Mouse (Mus musculus): ENCODE results near the gene D8Ertd738e.

D8Ertd738e gene

DNA sequence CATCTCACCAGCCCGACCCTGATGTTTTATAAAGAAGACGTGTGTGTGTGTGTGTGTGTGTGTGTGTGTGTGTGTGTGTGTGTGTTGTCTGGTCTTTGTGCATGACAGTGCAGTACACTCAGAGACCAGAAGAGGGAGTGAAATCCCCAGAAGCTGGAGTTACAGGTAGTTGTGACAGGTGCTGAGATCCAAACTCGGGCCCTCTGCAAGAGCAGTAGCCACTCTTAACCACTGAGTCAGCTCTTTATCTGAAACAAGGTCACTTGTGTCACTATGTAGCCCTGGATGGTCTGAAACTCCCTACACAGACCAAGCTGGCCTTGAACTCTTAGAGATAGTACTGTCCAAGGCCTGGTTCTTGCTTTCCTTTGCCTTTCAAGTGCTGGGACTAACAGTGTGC, 42.9 kb downstream of the D8Ertd738e start:
- in situ Hi-C loops (cut with MboI; ENCODE audit: low pct_unique_long_range_greater_than_20kb in 1 of 2, low sequenced_read_pairs in 2 of 2, unreplicated experiment in 1 of 2): no loop called here

DNA sequence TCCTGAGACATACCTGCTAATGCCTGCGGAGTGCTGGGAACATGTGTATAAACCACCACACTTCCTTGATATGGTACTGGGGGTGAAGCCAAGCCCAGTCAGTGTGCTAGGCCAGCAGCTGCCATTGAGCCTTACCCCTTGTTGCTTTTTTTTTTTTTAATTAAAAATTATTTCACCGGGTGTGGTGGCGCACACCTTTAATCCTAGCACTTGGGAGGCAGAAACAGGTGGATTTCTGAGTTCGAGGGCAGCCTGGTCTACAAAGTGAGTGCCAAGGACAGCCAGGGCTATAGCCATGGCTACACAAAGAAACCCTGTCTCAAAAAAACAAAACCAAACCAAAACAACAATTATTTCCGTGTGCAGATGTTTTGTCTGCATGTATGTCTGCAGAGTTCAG, 44.4 kb downstream of the D8Ertd738e start:
- in situ Hi-C loops (cut with MboI; ENCODE audit: low pct_unique_long_range_greater_than_20kb in 1 of 2, low sequenced_read_pairs in 2 of 2, unreplicated experiment in 1 of 2): no loop called here

DNA sequence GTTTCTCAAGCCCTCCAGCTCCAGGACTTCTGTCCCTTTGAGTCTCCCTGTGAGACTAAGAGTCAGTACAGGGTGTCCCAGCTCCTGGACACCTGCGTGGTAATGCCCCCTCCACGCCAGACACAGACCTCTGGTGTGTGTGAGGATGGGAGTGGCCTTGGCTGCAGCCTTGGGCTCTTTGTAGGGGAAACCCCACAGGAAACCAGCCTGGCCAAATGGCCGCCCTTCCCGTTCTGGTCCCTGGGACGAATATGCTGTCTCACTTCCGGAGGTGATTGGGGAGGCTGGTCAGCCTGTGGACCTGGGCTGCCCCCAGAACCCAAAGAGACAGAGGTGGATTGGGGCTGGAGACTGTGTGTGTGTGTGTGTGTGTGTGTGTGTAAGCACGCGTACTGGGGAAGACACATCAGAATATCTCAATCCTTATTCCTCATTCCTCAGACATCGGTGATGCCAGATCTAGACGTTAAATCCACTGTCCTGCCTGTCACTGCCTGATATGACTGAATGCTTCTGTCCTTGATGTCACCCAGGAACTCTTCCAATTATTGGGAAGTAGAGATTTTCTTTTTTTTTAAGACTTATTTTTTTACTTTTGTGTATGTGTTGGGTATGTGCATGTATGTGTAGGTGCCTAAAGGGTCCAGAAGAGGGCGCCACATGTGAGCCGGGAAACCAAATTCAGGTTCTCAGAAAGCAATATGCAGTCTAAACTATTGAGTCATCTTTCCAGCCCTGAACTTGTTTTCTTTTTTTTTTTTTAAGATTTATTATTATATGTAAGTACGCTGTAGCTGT, 45.3 kb downstream of the D8Ertd738e start:
- in situ Hi-C loops (cut with MboI; ENCODE audit: low pct_unique_long_range_greater_than_20kb in 1 of 2, low sequenced_read_pairs in 2 of 2, unreplicated experiment in 1 of 2): no loop called here

DNA sequence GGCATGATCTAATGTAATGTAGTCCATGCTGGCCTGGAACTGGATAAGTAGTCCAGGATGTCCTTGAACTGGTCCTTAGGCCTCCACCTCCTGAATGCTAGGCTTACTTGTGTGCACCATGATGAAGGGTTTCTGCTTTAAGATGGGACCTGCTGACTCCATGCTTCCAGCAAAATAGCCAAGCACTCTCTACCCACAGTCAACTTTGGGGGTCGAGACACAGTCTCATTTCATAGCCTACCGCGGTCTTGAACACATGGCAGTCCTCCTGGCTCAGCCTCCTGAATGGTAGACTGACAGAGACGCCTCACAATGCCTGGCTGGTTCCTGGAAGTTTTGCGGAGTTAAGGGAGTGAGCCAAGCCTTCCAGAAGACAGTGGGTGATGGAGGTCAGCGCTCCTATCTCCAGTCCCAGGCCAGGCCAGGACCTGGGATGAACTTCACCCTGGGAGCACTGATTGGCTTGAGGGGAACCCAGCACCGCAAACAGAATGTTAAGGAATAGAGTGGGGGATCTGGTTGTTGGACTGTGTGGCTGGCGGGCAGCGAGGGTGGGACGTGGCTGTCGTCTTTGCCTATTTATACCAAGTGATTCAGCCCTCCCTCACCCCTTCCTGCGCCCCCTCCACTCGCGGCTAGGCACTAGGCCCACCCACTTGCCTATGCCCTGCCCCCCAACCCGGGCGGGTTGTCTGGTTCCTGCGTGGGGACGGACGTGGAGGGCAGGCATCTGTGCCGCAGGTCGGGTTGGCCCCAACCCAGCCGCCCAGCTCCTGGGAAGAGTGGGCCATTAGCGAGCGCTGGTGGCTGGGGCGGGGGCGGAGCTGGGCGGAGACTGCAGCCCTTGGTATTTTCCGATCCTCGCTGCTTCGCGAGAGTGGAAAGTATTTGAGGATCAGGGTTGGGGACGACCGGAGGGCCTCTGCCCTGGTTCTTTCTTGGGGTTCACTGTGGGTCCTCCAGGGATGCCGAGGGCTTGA, 46.3 kb downstream of the D8Ertd738e start:
- in situ Hi-C loops (cut with MboI; ENCODE audit: low pct_unique_long_range_greater_than_20kb in 1 of 2, low sequenced_read_pairs in 2 of 2, unreplicated experiment in 1 of 2): no loop called here

DNA sequence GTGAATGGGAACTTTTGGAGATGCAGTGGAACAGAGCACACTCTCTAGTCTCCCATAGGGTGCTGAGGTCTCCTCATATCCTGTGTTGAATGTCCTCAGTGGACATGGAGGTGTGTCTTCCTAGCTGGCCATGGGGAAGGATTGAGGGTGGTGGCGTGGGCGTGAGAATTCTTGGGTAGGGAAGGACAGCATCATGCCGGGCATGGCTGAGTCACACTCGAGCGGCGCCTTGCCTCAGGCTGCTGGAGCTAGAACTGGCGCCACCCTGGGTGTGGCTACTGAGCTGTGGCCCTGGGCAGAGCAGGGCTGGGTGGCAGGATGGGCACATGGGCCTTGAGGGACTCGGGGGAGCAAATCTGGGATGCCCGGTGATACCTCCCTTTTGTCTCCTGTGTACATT, 47.1 kb downstream of the D8Ertd738e start:
- in situ Hi-C loops (cut with MboI; ENCODE audit: low pct_unique_long_range_greater_than_20kb in 1 of 2, low sequenced_read_pairs in 2 of 2, unreplicated experiment in 1 of 2): no loop called here

DNA sequence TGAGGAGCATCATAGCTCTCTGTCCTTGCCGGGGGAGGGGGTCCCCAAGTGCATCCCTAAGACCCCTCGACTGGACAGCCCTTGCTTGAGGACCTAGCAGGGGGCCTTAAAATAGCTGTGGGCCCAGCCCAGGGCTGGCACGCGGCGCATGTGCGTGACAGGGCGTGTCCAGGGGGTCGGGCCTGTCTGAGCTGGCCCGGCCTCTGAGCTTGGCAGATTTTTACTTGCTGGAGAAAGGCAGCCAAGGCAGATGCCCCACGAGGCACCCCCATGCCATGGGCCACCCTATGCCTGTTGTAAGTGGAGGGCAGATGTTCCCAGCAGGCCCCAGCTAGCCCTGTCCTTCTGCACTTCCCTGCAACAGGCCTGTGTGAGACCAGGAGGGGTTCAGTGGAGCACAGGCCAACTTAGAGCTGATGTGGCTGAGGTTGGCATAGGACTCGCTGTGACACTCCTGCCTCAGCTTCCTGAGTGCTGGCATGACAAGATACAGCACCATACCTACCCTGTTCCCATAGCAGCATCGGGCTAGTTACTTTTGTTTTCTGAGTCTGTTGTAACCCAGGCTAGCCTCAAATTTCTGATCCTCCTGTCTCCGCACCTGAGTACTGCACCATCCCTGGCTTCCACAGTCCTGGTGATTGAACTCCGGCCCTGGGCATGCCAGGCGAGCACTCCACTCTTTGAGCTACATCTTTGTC, 47.8 kb downstream of the D8Ertd738e start:
- in situ Hi-C loops (cut with MboI; ENCODE audit: low pct_unique_long_range_greater_than_20kb in 1 of 2, low sequenced_read_pairs in 2 of 2, unreplicated experiment in 1 of 2): no loop called here

DNA sequence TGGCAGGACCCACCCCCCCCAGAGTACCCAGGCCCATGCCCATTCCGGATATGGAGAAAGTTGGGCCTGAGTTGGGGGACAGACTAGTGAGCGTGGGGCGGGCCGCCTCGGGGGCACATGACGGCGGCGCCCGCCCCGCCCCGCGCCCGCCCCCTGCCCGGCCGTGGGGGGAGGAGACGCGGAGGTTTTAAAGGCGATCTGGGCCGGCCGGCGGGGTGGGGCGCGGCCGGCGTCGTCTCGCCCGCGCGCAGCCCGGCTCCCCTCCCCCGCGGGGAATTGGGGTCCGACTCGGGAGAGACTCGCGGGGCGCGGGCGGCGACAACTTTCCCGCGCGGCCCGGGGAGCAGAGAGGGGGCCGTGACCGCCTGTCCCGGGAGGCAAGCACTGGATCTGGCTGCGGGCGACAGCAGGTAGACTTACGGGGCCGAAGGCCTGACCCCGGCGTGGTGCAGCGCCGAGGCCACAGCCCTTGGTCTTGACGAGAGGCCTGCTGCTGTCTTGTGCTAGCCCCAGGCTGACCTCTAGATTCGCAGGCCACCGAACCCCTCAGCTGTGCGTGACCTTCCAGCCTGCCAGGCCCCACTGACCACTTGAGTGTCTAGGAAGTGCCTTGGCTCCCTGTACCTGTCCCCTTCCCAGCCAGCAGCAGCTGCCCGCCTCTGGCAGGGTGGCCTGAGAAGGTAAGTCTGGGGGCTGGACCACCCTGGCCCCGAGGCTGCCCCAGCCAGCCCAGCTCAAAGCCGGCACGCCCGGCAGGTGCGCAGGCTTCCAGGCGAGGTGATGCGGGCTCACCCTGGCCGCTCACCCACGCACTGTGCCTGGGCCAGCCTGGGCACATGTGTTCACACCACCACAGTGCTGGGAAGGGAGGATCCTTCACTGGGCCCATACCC, 48.6 kb downstream of the D8Ertd738e start:
- in situ Hi-C loops (cut with MboI; ENCODE audit: low pct_unique_long_range_greater_than_20kb in 1 of 2, low sequenced_read_pairs in 2 of 2, unreplicated experiment in 1 of 2): no loop called here

DNA sequence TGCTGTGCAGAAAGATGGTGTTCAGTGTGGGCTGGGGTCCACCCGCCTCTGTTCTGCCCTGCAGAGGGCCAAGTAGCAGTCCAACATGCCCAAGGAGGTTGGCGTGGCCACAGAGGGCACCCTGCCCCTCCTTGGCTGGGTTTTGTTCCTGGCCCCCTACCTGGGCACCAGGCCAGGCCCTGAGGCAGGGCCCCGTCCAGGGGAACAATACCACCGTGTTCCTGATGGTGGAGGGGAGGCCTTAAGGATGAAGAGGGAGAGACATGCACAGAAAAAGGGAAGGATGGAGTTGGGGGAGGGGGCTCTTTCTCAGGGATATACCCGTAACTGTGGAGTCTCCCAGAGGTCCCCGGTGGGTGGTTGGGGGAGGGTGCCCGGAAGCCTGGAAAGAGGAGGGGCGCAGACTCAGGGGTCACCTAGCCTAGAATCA, 49.4 kb downstream of the D8Ertd738e start:
- in situ Hi-C loops (cut with MboI; ENCODE audit: low pct_unique_long_range_greater_than_20kb in 1 of 2, low sequenced_read_pairs in 2 of 2, unreplicated experiment in 1 of 2): no loop called here

DNA sequence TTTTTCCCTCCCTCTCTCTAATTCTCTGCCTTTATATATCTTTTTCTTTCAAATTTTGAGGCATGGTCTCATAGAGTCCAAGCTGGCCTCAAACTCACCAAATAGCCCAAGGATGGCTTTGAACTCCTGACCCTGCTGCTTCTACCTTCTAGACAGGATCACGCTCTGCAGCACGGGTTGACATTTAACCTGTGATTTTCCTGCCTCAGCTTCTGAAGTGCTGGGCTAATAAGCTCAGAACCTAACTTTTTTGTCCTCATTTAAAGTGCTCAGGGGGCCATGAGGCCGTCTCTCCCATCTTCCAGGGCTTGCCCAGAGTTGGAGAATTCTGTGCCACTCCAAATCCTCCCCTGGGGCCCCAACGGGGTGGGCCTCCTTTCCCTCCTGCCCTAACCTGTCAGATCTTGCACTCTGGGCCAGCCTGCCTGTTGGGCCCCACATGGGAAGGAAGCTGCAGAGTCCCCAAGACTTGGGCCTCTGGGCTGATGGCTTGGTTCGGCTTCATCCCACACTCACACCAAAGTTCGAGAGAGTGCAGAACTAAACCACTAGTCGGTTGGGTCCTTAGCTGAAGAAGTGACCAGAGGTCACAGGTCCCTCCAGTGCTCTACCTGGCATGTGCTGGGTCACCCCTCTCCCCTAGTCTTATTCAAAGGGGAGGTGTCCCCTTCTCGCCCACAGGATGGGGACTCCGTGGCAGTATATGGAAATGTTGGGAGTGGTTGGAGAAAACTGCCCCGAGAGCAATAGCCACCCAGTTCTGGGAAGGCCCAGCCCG, 50.0 kb downstream of the D8Ertd738e start:
- in situ Hi-C loops (cut with MboI; ENCODE audit: low pct_unique_long_range_greater_than_20kb in 1 of 2, low sequenced_read_pairs in 2 of 2, unreplicated experiment in 1 of 2): no loop called here

DNA sequence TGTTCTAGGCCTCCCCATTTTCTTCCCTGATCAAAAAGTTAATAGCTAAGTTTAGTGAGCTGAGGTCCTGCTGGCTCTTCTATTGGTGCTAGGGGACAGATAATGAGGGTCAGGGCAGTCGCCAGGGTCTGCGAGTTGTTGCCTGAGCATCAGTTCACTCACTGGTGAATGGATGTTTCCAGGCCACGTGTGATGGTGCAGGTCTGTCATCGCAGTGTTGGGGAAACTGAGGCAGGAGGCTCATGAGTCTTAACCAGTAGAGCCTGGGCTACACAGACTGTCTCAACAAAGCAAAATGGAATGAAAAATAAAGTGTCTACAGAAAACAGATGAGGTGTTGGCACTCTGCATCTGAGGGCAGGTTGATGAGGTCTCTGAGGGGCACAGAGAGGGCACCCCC, 50.6 kb downstream of the D8Ertd738e start:
- in situ Hi-C loops (cut with MboI; ENCODE audit: low pct_unique_long_range_greater_than_20kb in 1 of 2, low sequenced_read_pairs in 2 of 2, unreplicated experiment in 1 of 2): no loop called here

DNA sequence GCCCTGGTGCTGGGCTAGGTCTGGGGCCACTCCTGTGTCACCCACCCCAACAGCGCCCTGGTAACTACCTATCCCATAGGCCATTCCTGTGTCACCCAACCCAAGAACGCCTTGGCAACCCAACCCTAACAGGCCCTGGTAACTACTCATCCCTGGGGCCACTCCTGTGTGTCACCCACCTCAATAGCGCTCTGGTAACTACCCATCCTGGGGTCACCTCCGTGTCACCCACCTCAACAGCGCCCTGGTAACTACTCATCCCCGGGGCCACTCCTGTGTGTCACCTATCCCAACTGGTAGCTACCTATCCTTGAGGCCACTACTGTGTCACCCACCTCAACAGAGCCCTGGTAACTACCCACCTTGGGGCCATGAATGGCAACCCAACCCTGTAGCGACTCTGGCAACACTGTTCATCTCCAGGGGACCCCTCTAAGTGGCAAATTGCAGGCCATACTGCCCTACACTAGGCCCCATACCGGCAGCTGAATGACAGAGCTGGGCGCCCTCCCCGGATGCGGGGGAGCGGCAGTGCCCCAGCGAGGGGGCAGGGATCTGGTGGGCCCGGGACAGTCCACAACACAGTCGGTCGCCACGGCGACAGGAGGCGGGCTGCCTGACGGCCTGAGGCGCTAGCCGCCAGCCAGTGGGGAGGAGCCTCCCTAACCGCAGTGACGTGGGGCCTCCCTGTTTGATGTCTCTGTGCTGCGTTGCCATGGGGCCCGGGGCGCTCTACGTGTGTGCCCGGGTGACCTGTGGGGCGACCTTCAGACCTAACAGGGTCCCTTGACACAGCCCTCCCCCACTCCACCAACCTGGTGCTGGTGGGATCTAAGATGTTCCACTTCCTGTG, 51.4 kb downstream of the D8Ertd738e start:
- in situ Hi-C loops (cut with MboI; ENCODE audit: low pct_unique_long_range_greater_than_20kb in 1 of 2, low sequenced_read_pairs in 2 of 2, unreplicated experiment in 1 of 2): no loop called here

DNA sequence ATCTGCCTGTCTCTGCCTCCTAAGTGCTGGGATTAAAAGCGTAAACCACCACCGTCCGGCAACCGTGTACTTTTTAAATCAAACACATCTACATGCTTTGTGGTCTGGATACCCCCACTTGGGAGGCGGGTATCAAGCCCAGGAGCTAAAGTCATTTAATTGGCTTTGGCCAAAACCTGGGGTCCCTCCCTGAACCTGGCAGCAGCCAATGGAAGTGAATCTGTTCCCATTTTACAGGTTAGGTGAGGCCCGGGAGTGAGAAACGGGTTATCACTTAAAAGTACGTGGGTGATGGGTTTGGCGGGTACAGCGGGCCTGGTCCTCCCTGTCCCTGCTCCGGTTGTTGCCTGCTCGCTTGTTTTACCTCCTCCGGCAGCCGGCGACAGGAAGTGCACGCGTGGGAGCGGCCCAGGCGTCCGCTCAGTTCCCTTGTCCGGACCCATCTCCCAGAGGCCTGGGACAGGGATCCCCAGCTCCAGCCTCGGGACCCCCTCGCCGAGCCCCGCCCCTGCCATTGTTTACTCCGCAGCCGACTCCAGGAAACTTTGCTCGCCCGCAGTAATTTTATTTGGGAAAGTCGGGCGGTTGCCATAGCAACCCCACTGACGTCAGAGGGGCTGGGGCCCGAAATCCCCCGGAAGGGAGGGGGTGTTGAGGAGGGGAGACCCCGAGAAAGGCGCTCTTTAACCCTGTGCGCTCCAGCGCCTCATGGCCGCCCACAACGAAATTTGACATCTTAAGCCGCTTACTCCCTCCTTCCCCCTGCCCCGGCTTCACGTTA, 52.2 kb downstream of the D8Ertd738e start:
- in situ Hi-C loops (cut with MboI; ENCODE audit: low pct_unique_long_range_greater_than_20kb in 1 of 2, low sequenced_read_pairs in 2 of 2, unreplicated experiment in 1 of 2): no loop called here

All from mouse embryonic stem cell (cell line).